Mouse (Mus musculus) C2C12 (cell line): Measurements from ENCODE around the gene Cab39l.

ENCODE experiments used
- CTCF ChIP-seq: IDR thresholded peaks from one replicate; pipeline ENCODE4 v1.5.1; 2011; ENCODE audit not compliant: control insufficient read depth, insufficient read depth, insufficient read length
- MAX ChIP-seq: IDR thresholded peaks from one replicate; pipeline ENCODE4 v1.6.1; 2011; ENCODE audit warnings: mild to moderate bottlenecking, control low read depth

DNA sequence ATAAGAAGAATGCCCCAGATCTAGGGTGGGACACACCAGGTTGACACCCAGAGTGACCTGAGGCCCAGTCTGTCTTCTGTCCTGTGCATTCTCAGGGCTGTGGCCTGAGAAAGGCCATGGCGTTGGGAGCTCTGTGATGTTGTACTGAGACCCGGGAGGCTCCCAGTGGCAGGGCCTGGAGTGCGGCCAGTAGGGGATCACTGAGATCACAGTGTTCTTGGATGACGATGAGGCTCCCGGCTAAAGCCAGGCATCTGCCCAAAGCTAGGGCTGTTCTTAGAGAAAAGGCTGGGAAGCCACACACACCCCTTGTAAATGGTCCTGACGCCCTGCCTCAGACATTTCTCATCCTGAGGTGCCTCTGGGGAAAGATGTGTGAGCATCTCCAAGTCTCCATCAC is 108.3 kb downstream of the Cab39l start:
- TF ChIP-seq CTCF (no peak), MAX (no peak)
